In the genomic region with DNA sequence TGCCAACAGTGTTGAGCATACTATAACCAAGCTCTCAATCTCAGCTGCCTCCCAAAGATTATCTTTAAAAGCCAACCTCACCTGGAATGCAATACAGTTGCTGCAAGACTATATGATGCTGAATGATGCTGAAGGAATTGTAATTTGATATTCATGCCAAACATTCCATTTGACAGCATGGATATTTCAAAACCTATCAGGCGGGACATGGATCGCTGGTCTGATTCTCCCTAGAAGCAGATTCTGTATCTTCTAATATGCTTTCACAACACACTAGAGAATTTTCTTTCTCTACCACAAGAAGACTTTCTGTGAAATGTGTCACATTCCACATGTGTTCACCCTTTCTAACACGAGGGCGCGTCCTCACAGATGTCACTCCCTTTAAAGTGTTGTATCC, we compare ENCODE assay signal across 14 mouse cellular contexts. TPM values are rescaled to one million over a fixed set of nuclear protein-coding genes. Genes with fewer than 3 reads are reported as not detected.
DNase-seq lines count a peak whose midpoint lies in the region.
"Had no signal": no experiment of that assay in that cellular context is flagged by ENCODE, and none has a peak within 500 bp of the region (broad histone marks: within the 10 kb centered on the region; RNA-seq: fewer than 3 reads in every experiment).

No protein-coding gene starts in this region.

- DNase-seq in heart, adult 11 months, result peak; percentile 25
- no peak for DNase-seq in heart, postnatal 10 days
- DNase-seq in NIH3T3 (ENCODE audit: low read depth), result peak; percentile 69
- DNase-seq in left cerebral cortex, postnatal 10 days (ENCODE audit: extremely low spot score in 1 of 2, low spot score in 2 of 2), result no peak
- DNase-seq in cerebellum, adult 9-10 months, result no peak
- DNase-seq: adrenal gland, adult 2 months; adrenal gland, postnatal 10 days; adrenal gland, postnatal 25 days; cerebellum, adult 11-12 months; cerebellum, adult 2 months; cerebellum, adult 9-11 months; cerebellum, postnatal 14 days; cerebellum, postnatal 36 days; embryo, embryonic 11 days had no signal

- intact Hi-C loops in heart, postnatal 10 days (cut with DNase I), result no loop called here
- intact Hi-C loops in left cerebral cortex, postnatal 10 days (cut with DNase I), result no loop called here

RNA-seq across cellular contexts. Expression of a gene that starts 22.6 kb away (rescaled TPM):
- total RNA-seq in heart, postnatal 10 days (2021), result 1 to 10 TPM; 1.8 to 2.1 TPM
- under 1 TPM; 0.55 to 0.64 TPM for total RNA-seq in left cerebral cortex, postnatal 10 days (2021)

Comparison
In these comparisons a context has a peak if more than half of its experiments do, and no peak if none do; other contexts are left out.
1. DNase-seq: peak in heart, adult 11 months (single experiment) and NIH3T3 (single experiment); none in heart, postnatal 10 days (0 of 2), left cerebral cortex, postnatal 10 days (0 of 2) and cerebellum, adult 9-10 months (single experiment).